Mouse (Mus musculus): ENCODE results near the gene Mak. TPM values are rescaled to one million over a fixed set of nuclear protein-coding genes. Genes with fewer than 3 reads are reported as not detected.
A peak's percentile ranks its signal among the peaks of the same experiment; 100 is the strongest.

Mak gene
- total RNA-seq (2021), result not detected

GRCm38 (mm10) chr13:41079421-41079780, at the start of gene Mak:
Gene Mak, minus strand, starts transcription at chr13:41079706.
- peak; percentile 42 for DNase-seq

- DNase-seq, result no peak
Observed at GRCm38 (mm10) chr13:41129061-41129460, 49.6 kb upstream of the Mak start.

GRCm38 (mm10) chr13:41128326-41128725, 48.8 kb upstream of the Mak start:
- DNase-seq, result no peak

- no peak for DNase-seq
Observed at GRCm38 (mm10) chr13:41123666-41124225, 44.2 kb upstream of the Mak start.

- no peak for DNase-seq
Observed at GRCm38 (mm10) chr13:41119152-41119945, 39.8 kb upstream of the Mak start.

- no peak for DNase-seq
Observed at GRCm38 (mm10) chr13:41113940-41114339, 34.4 kb upstream of the Mak start, which contains the start of gene Sycp2l. Gene Sycp2l, plus strand, starts transcription at chr13:41114307.

- DNase-seq, result no peak
Observed at GRCm38 (mm10) chr13:41110935-41111334, 31.4 kb upstream of the Mak start, which contains the start of gene Gcm2. Gene Gcm2, minus strand, starts transcription at chr13:41111035.

- DNase-seq, result no peak
Observed at GRCm38 (mm10) chr13:41105541-41105940, 26.0 kb upstream of the Mak start.

GRCm38 (mm10) chr13:41103841-41104525, 24.5 kb upstream of the Mak start:
- no peak for DNase-seq

GRCm38 (mm10) chr13:41100031-41100430, 20.5 kb upstream of the Mak start:
- DNase-seq, result no peak

GRCm38 (mm10) chr13:41098325-41098724, 18.8 kb upstream of the Mak start:
- no peak for DNase-seq

GRCm38 (mm10) chr13:41097324-41098058, 18.0 kb upstream of the Mak start:
- peak; percentile 36 for DNase-seq

GRCm38 (mm10) chr13:41094160-41094559, 14.7 kb upstream of the Mak start:
- DNase-seq, result no peak

GRCm38 (mm10) chr13:41091271-41091670, 11.8 kb upstream of the Mak start:
- DNase-seq, result no peak

- no peak for DNase-seq
Observed at GRCm38 (mm10) chr13:41088746-41089145, 9.2 kb upstream of the Mak start.

GRCm38 (mm10) chr13:41085140-41085539, 5.6 kb upstream of the Mak start:
- DNase-seq, result no peak

- no peak for DNase-seq
Observed at GRCm38 (mm10) chr13:41084521-41084920, 5.0 kb upstream of the Mak start.

- DNase-seq, result no peak
Observed at GRCm38 (mm10) chr13:41080700-41081099, 1.2 kb upstream of the Mak start.

GRCm38 (mm10) chr13:41079859-41080258, 353 bp upstream of the Mak start:
- no peak for DNase-seq

- DNase-seq, result no peak
Observed at GRCm38 (mm10) chr13:41078690-41079420, 651 bp downstream of the Mak start.

- no peak for DNase-seq
Observed at GRCm38 (mm10) chr13:41077921-41078320, 1.6 kb downstream of the Mak start.

GRCm38 (mm10) chr13:41073819-41074218, 5.7 kb downstream of the Mak start:
- no peak for DNase-seq
